Mouse (Mus musculus) CD4-positive helper T cell, adult 2 months (primary cell): Measurements from ENCODE around the gene Cmtr1.
"Not testable (repeated sequence)": the region's sequence is repeated elsewhere in the genome, so short reads cannot be mapped to it uniquely, and the experiment has no call there.

ENCODE experiments used
- DNase-seq: peaks from one replicate; pipeline ENCODE4 v3.0.0-alpha.2; 2012; ENCODE audit warnings: low read depth, missing footprints, low spot score

The Cmtr1 gene

GRCm38 (mm10) chr17:29705881-29706280, 45.5 kb downstream of the Cmtr1 start:
- no peak for DNase-seq

GRCm38 (mm10) chr17:29706981-29707545, 46.7 kb downstream of the Cmtr1 start:
- DNase-seq: no peak

- no peak for DNase-seq
Observed at GRCm38 (mm10) chr17:29708783-29709182, 48.4 kb downstream of the Cmtr1 start.

- DNase-seq: no peak
Observed at GRCm38 (mm10) chr17:29710562-29711044, 50.2 kb downstream of the Cmtr1 start.

GRCm38 (mm10) chr17:29711076-29711744, 50.8 kb downstream of the Cmtr1 start:
- DNase-seq: no peak

- DNase-seq: no peak
Observed at GRCm38 (mm10) chr17:29711745-29712431, 51.5 kb downstream of the Cmtr1 start.

GRCm38 (mm10) chr17:29712565-29712964, 52.2 kb downstream of the Cmtr1 start:
- no peak for DNase-seq

GRCm38 (mm10) chr17:29713734-29714133, 53.3 kb downstream of the Cmtr1 start:
- not testable (repeated sequence) for DNase-seq

- peak; percentile 95 for DNase-seq
Observed at GRCm38 (mm10) chr17:29716732-29717445, 56.5 kb downstream of the Cmtr1 start, which contains the start of gene Ccdc167. Gene Ccdc167 (minus strand): TSS chr17:29717044.

GRCm38 (mm10) chr17:29718660-29719059, 58.3 kb downstream of the Cmtr1 start:
- no peak for DNase-seq

- no peak for DNase-seq
Observed at GRCm38 (mm10) chr17:29719628-29720575, 59.5 kb downstream of the Cmtr1 start.

- DNase-seq: no peak
Observed at GRCm38 (mm10) chr17:29720755-29721365, 60.5 kb downstream of the Cmtr1 start.

GRCm38 (mm10) chr17:29724610-29725009, 64.2 kb downstream of the Cmtr1 start:
- no peak for DNase-seq

GRCm38 (mm10) chr17:29725027-29725620, 64.7 kb downstream of the Cmtr1 start:
- DNase-seq: no peak

- DNase-seq: peak; percentile 36
Observed at GRCm38 (mm10) chr17:29728082-29728481, 67.7 kb downstream of the Cmtr1 start.

GRCm38 (mm10) chr17:29730510-29731265, 70.3 kb downstream of the Cmtr1 start:
- DNase-seq: no peak

- no peak for DNase-seq
Observed at GRCm38 (mm10) chr17:29731266-29731952, 71.0 kb downstream of the Cmtr1 start.

GRCm38 (mm10) chr17:29731953-29732325, 71.5 kb downstream of the Cmtr1 start:
- no peak for DNase-seq

GRCm38 (mm10) chr17:29732522-29732921, 72.1 kb downstream of the Cmtr1 start:
- DNase-seq: no peak
